Mouse (Mus musculus): ENCODE measurements around the gene Ano1. TPM values are rescaled to one million over a fixed set of nuclear protein-coding genes. Genes with fewer than 3 reads are reported as not detected.

The Ano1 gene
- polyA plus RNA-seq, 2 experiments from 2014 or later = 0.16 TPM; not detected in 1

GRCm38 (mm10) chr7:144581559-144582283 is 170.1 kb downstream of the Ano1 start:
- ATAC-seq = peak; percentile 60

- ATAC-seq = no peak
These were observed 173.9 kb downstream of the Ano1 start for GRCm38 (mm10) chr7:144577876-144578275.

GRCm38 (mm10) chr7:144572234-144572633 is 179.5 kb downstream of the Ano1 start:
- no peak for ATAC-seq

GRCm38 (mm10) chr7:144571598-144571997 is 180.2 kb downstream of the Ano1 start:
- no peak for ATAC-seq

- no peak for ATAC-seq
These were observed 182.3 kb downstream of the Ano1 start for GRCm38 (mm10) chr7:144569428-144569827.

- no peak for ATAC-seq
These were observed 183.7 kb downstream of the Ano1 start for GRCm38 (mm10) chr7:144568091-144568490.

- no peak for ATAC-seq
These were observed 184.7 kb downstream of the Ano1 start for GRCm38 (mm10) chr7:144566921-144567682.

GRCm38 (mm10) chr7:144563456-144564155 is 188.2 kb downstream of the Ano1 start:
- no peak for ATAC-seq

- ATAC-seq = no peak
These were observed 189.8 kb downstream of the Ano1 start for GRCm38 (mm10) chr7:144562016-144562415.

- ATAC-seq = peak; percentile 91
These were observed 191.2 kb downstream of the Ano1 start for GRCm38 (mm10) chr7:144560594-144560993.

GRCm38 (mm10) chr7:144558552-144558951 is 193.2 kb downstream of the Ano1 start:
- no peak for ATAC-seq

- ATAC-seq = no peak
These were observed 197.7 kb downstream of the Ano1 start for GRCm38 (mm10) chr7:144554123-144554472.

- ATAC-seq = peak; percentile 96
These were observed 198.3 kb downstream of the Ano1 start, which contains the start of gene Ppfia1 for GRCm38 (mm10) chr7:144553237-144554122. Ppfia1 (minus strand) TSS chr7:144553729.

GRCm38 (mm10) chr7:144552274-144552673 is 199.5 kb downstream of the Ano1 start:
- no peak for ATAC-seq

- ATAC-seq = no peak
These were observed 201.0 kb downstream of the Ano1 start for GRCm38 (mm10) chr7:144550811-144551210.

- ATAC-seq = no peak
These were observed 201.7 kb downstream of the Ano1 start for GRCm38 (mm10) chr7:144549904-144550566.

GRCm38 (mm10) chr7:144545231-144545630 is 206.5 kb downstream of the Ano1 start:
- no peak for ATAC-seq

- ATAC-seq = no peak
These were observed 210.4 kb downstream of the Ano1 start for GRCm38 (mm10) chr7:144541351-144541750.

- no peak for ATAC-seq
These were observed 212.6 kb downstream of the Ano1 start for GRCm38 (mm10) chr7:144539146-144539545.
